Mouse (Mus musculus) limb, embryonic 10.5 days (tissue): Measurements from ENCODE around the gene Rap1gap2. TPM values are rescaled to one million over a fixed set of nuclear protein-coding genes. Genes with fewer than 3 reads are reported as not detected.

Source experiments
- DNase-seq: peaks from one replicate; pipeline ENCODE4 v3.0.0-alpha.2; 2017; ENCODE audit warnings: low spot score
- H3K27ac ChIP-seq: fragments of 300-500 bp; sonication (generic); 2 replicates; pipeline ENCODE4 v1.5.1; 2016; ENCODE audit warnings: mild to moderate bottlenecking
- H3K27me3 ChIP-seq: fragments of 300-500 bp; sonication (generic); 2 replicates; pipeline ENCODE4 v1.6.1; 2016; ENCODE audit warnings: low read depth, mild to moderate bottlenecking; ENCODE audit not compliant: poor library complexity, severe bottlenecking
- H3K36me3 ChIP-seq: fragments of 300-500 bp; sonication (generic); 2 replicates; pipeline ENCODE4 v1.6.1; 2016; ENCODE audit warnings: mild to moderate bottlenecking, moderate library complexity
- H3K4me1 ChIP-seq: fragments of 300-500 bp; sonication (generic); 2 replicates; pipeline ENCODE4 v1.6.1; 2016
- H3K4me3 ChIP-seq: fragments of 300-500 bp; sonication (generic); 2 replicates; pipeline ENCODE4 v1.5.1; 2016; ENCODE audit warnings: mild to moderate bottlenecking, moderate library complexity
- H3K9me3 ChIP-seq: fragments of 300-500 bp; sonication (generic); replicated peaks from 2 replicates; pipeline ENCODE4 v1.6.1; 2016; ENCODE audit warnings: mild to moderate bottlenecking
- WGBS: fragments of 180-500 bp; shearing (Covaris S2); methylation state at CpG from one replicate; pipeline ENCODE4 v1.1.7; 2016; 5-methylcytosine and 5-hydroxymethylcytosine counted together
- polyA plus RNA-seq: library from polyadenylated mRNA; unstranded; fragments of >200 nt; fragmentation: Nextera tagmentation; extraction: Ambion mirVana; gene quantifications from 2 replicates; pipeline ENCODE4 v1.2.1, GENCODE M21; 2016

Gene Rap1gap2
- polyA plus RNA-seq, 1 experiment from 2014 or later = 0.34 TPM

GRCm38 (mm10) chr11:74558933-74559332 is 51.8 kb downstream of the Rap1gap2 start:
- Histone ChIP-seq H3K36me3 (no peaks in the 10 kb centered on the region), H3K4me1 (peaks cover 15% of the 10 kb centered on the region), H3K27me3 (no peaks in the 10 kb centered on the region), H3K27ac (no peak overlapping the region), H3K4me3 (no peak overlapping the region), H3K9me3 (no peaks in the 10 kb centered on the region)
- DNase-seq = no peak
- 87% methylated on average over 5 of the region's 5 CpGs for WGBS

DNA sequence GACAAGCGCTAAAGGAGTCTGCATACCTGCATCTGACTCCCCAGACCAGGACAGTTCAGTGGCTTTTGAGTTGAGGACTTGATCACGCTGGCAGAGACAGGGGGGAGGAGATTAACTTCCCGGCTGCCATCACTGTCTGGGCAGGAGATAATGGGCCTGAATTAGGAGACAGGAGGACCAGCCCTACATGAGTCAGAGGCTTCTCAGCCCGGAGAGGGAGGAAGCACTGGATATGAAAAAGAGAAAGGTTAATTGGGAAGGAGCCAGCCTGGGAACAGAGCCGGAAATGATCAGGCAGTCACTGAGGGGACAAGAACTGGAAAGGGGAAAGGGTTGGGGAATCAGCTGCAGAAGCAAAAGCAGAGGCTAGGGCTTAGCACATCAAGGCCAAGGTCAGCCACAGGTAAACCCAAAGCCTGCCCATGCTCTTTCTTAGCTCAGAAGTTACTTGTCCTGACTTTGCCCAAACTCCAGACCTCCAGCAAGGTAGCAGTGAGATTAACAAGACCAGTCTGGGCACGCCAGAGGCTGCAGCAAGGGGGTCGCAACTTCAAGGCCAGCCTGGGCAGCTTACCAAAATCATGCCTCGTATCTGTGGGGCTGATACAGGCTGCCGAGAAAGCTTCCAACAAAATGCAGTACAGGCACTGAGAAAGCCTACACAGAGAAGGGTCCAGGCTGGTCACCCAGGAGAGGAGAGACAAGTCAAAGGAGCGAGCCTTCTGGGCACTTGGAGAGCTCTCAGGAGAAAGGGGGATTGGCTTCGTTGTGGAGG is 53.1 kb downstream of the Rap1gap2 start:
- H3K36me3 ChIP-seq = no peaks in the 10 kb centered on the region
- no peaks in the 10 kb centered on the region for H3K27me3 ChIP-seq
- DNase-seq = no peak
- WGBS = 66% methylated on average over 11 of the region's 11 CpGs
- no peak overlapping the region for H3K4me3 ChIP-seq
- H3K4me1 ChIP-seq = peaks cover 15% of the 10 kb centered on the region
- no peaks in the 10 kb centered on the region for H3K9me3 ChIP-seq
- no peak overlapping the region for H3K27ac ChIP-seq

DNA sequence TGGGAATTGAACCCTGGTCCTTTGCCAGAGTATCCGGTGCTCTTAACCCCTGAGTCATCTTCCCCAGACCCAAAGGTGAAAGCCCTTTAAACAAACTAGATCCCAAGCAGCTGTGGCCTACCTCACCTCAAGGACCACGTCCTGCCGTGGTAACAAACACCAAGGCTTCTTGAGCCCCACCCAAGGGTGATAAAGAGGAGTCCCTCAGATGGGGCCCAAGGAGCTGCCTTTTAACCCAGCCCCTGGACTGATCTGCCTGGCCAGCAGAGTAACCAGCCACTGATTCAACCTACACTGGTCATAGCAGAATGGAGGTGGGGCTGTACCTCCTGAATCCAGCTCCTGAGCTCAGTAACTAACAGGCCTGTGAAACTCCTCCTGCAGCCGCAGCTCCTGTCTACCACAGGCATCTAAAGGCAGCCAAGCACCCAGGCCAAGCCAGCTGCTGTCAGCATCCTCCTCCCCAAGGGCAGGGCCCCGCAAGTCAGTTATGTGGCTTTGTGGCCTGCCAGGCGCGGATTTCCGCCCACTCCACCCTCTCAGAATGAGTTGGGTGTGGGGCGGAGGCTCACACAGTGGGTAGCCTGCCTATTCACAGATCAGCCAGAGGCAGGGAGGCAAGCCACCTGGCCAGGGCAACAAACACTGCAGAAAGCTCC is 54.9 kb downstream of the Rap1gap2 start:
- H3K9me3 ChIP-seq = no peaks in the 10 kb centered on the region
- H3K27me3 ChIP-seq = no peaks in the 10 kb centered on the region
- no peak overlapping the region for H3K4me3 ChIP-seq
- H3K27ac ChIP-seq = peak overlapping the region; percentile 26; the same call in 1 of the 2 replicates
- no peaks in the 10 kb centered on the region for H3K36me3 ChIP-seq
- WGBS = 56% methylated on average over 9 of the region's 9 CpGs
- peaks cover 15% of the 10 kb centered on the region for H3K4me1 ChIP-seq
- DNase-seq = no peak

- no peaks in the 10 kb centered on the region for H3K36me3 ChIP-seq
- WGBS = 75% methylated on average over 15 of the region's 15 CpGs
- no peaks in the 10 kb centered on the region for H3K9me3 ChIP-seq
- H3K27me3 ChIP-seq = no peaks in the 10 kb centered on the region
- DNase-seq = peak; percentile 45
- H3K4me1 ChIP-seq = peaks cover 15% of the 10 kb centered on the region
- H3K27ac ChIP-seq = peak overlapping the region; percentile 59; the same call in 1 of the 2 replicates
- H3K4me3 ChIP-seq = no peak overlapping the region
Observed at GRCm38 (mm10) chr11:74554683-74555341, 55.9 kb downstream of the Rap1gap2 start.

DNA sequence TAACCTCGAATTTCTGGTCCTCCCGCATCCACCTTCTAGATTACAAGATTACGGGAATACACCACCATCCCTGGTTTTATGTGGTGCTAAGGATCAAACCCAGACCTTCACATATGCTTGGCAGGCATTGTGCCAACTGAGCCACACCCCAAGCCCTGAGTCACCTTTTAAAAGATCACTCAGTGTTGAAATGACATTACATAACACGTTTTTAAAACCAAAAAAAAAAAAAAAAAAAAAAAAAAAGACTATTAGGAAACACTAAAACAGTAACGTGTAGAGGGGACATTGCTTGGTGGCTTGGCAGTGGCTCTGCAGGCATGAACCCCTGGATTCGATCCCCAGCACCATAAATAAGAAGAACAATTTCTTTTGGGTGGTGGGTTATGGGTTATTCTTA is 59.1 kb downstream of the Rap1gap2 start:
- Histone ChIP-seq H3K27me3 (no peaks in the 10 kb centered on the region), H3K27ac (no peak overlapping the region), H3K9me3 (no peaks in the 10 kb centered on the region), H3K36me3 (no peaks in the 10 kb centered on the region), H3K4me1 (peaks cover 26% of the 10 kb centered on the region), H3K4me3 (no peak overlapping the region)
- no peak for DNase-seq
- 73% methylated on average over 6 of the region's 6 CpGs for WGBS

GRCm38 (mm10) chr11:74550615-74551102 is 60.1 kb downstream of the Rap1gap2 start:
- H3K27me3 ChIP-seq = no peaks in the 10 kb centered on the region
- no peaks in the 10 kb centered on the region for H3K36me3 ChIP-seq
- no peaks in the 10 kb centered on the region for H3K9me3 ChIP-seq
- no peak overlapping the region for H3K4me3 ChIP-seq
- WGBS = 69% methylated on average over 5 of the region's 5 CpGs
- DNase-seq = no peak
- H3K27ac ChIP-seq = no peak overlapping the region
- peaks cover 20% of the 10 kb centered on the region for H3K4me1 ChIP-seq

GRCm38 (mm10) chr11:74548781-74549382 is 61.8 kb downstream of the Rap1gap2 start:
- WGBS = 27% methylated on average over 7 of the region's 7 CpGs
- no peaks in the 10 kb centered on the region for H3K27me3 ChIP-seq
- no peaks in the 10 kb centered on the region for H3K36me3 ChIP-seq
- peaks cover 11% of the 10 kb centered on the region for H3K4me1 ChIP-seq
- H3K4me3 ChIP-seq = no peak overlapping the region
- H3K9me3 ChIP-seq = no peaks in the 10 kb centered on the region
- H3K27ac ChIP-seq = no peak overlapping the region
- no peak for DNase-seq

- no peak overlapping the region for H3K27ac ChIP-seq
- peak overlapping the region; percentile 37 for H3K4me3 ChIP-seq
- WGBS = 5% methylated on average over 16 of the region's 16 CpGs
- no peaks in the 10 kb centered on the region for H3K27me3 ChIP-seq
- peak; percentile 63 for DNase-seq
- no peaks in the 10 kb centered on the region for H3K36me3 ChIP-seq
- no peaks in the 10 kb centered on the region for H3K9me3 ChIP-seq
- peaks cover 11% of the 10 kb centered on the region for H3K4me1 ChIP-seq
Observed at GRCm38 (mm10) chr11:74546933-74547694, 63.6 kb downstream of the Rap1gap2 start.

DNA sequence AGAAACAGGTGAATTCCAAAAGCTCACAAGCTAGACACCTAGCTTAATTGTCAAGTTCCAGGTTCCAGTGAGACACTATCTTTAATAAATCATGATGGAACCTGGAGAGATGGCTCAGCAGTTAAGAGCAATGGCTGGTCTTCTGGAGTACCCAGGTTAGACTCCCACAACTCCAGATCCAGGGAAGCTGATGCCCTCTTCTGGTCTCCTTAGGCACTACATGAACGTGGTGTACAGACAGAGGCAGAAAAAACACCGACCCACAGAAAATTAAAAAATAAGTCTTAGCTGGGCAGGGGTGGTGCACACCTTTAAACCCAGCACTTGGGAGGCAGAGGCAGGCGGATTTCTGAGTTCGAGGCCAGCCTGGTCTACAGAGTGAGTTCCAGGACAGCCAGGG is 64.5 kb downstream of the Rap1gap2 start:
- no peaks in the 10 kb centered on the region for H3K27me3 ChIP-seq
- peak; percentile 42 for DNase-seq
- no peak overlapping the region for H3K27ac ChIP-seq
- H3K4me3 ChIP-seq = no peak overlapping the region
- WGBS = 54% methylated on average over 4 of the region's 4 CpGs
- H3K9me3 ChIP-seq = no peaks in the 10 kb centered on the region
- H3K4me1 ChIP-seq = peaks cover 11% of the 10 kb centered on the region
- no peaks in the 10 kb centered on the region for H3K36me3 ChIP-seq

GRCm38 (mm10) chr11:74545560-74545959 is 65.2 kb downstream of the Rap1gap2 start:
- no peaks in the 10 kb centered on the region for H3K36me3 ChIP-seq
- H3K27me3 ChIP-seq = no peaks in the 10 kb centered on the region
- no peak overlapping the region for H3K4me3 ChIP-seq
- H3K4me1 ChIP-seq = peaks cover 11% of the 10 kb centered on the region
- no peaks in the 10 kb centered on the region for H3K9me3 ChIP-seq
- no peak overlapping the region for H3K27ac ChIP-seq
- WGBS = 90% methylated on average over 2 of the region's 2 CpGs
- no peak for DNase-seq

DNA sequence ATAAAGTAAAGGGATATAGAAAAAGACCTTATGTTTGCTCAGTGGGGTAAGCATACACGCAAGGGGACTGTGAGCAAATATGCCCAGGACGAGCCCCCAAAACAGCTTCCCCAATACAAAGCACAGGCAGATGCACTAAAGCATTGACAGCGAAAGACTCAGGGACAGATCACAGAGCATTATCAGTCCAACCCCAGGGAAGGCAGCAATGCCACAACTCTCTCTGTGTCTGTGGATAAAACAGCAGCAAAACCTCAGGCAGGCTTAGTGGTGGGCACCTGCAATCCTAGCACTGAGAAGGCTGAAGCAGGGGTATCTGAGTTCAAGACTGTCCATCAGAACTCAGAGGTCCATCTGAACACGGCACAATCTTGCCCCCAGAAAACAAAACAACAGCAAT is 73.4 kb downstream of the Rap1gap2 start:
- Histone ChIP-seq H3K27me3 (0 out of 2 replicates have a peak, but pooled peaks cover 4% of the 10 kb centered on the region), H3K9me3 (no peaks in the 10 kb centered on the region)
- 85% methylated on average over 4 of the region's 4 CpGs for WGBS

More for the DNA sequence above, 73.4 kb downstream of the Rap1gap2 start:
- Histone ChIP-seq H3K4me1 (peaks cover 11% of the 10 kb centered on the region), H3K27ac (no peak overlapping the region), H3K36me3 (no peaks in the 10 kb centered on the region), H3K4me3 (no peak overlapping the region)
- DNase-seq = no peak
